Mouse (Mus musculus) spleen, adult 2 months (tissue): Measurements from ENCODE around the gene Epha8. TPM values are rescaled to one million over a fixed set of nuclear protein-coding genes. Genes with fewer than 3 reads are reported as not detected.

Experiments used
- DNase-seq, 2 experiments: peaks; one replicate each; pipeline versions ENCODE4 v3.0.0 to v3.0.0-alpha.2; 2012 to 2021; ENCODE audit warnings: low spot score in 2 of 2, low read depth in 1 of 2
- H3K27ac ChIP-seq: fragments of 200-500 bp; 2 replicates; pipeline ENCODE4 v1.5.1; 2012; ENCODE audit warnings: low read length, inconsistent platforms; ENCODE audit not compliant: insufficient read depth
- H3K27me3 ChIP-seq: fragments of 200-500 bp; 2 replicates; pipeline ENCODE4 v1.6.1; 2012; ENCODE audit warnings: mild to moderate bottlenecking, moderate library complexity, low read length, inconsistent platforms; ENCODE audit not compliant: control insufficient read depth, insufficient read depth
- H3K36me3 ChIP-seq: fragments of 200-500 bp; 2 replicates; pipeline ENCODE4 v1.6.1; 2012; ENCODE audit warnings: mild to moderate bottlenecking, low read length, inconsistent platforms; ENCODE audit not compliant: control insufficient read depth, insufficient read depth
- H3K4me1 ChIP-seq: fragments of 200-500 bp; 2 replicates; pipeline ENCODE4 v1.6.1; 2011; ENCODE audit warnings: inconsistent platforms; ENCODE audit not compliant: control insufficient read depth, insufficient read depth, insufficient read length
- H3K4me3 ChIP-seq: fragments of 200-500 bp; 2 replicates; pipeline ENCODE4 v1.5.1; 2011; ENCODE audit warnings: mild to moderate bottlenecking, inconsistent platforms; ENCODE audit not compliant: insufficient read depth, insufficient read length; ENCODE audit errors: extremely low read depth
- CTCF ChIP-seq: fragments of 200-500 bp; IDR thresholded peaks from 2 replicates; pipeline ENCODE4 v1.5.1; 2011; ENCODE audit warnings: mild to moderate bottlenecking, inconsistent platforms; ENCODE audit not compliant: insufficient read depth, insufficient read length, insufficient replicate concordance; ENCODE audit errors: extremely low read depth
- POLR2A ChIP-seq: fragments of 200-500 bp; IDR thresholded peaks from 2 replicates; pipeline ENCODE4 v1.6.1; 2011; ENCODE audit warnings: low read depth, low read length, inconsistent platforms
- WGBS: fragments of 180-500 bp; shearing (Covaris S2); methylation state at CpG from one replicate; pipeline ENCODE4 v1.1.7; 2018; 5-methylcytosine and 5-hydroxymethylcytosine counted together
- polyA plus RNA-seq: library from polyadenylated mRNA; depleted of rRNA; stranded (reverse); fragments of >200 nt; gene quantifications from 2 replicates; pipeline ENCODE4 v1.2.3, GENCODE M21; 2012; rRNA removed

Epha8 gene
- polyA plus RNA-seq, result 0.40 and 0.46 TPM in 2 replicates

GRCm38 (mm10) chr4:136956751-136957446 is at the start of gene Epha8:
TSS of gene Epha8 (minus strand) at chr4:136956816.
- Histone ChIP-seq H3K4me3 (no peak within 1 kb of the TSS), H3K27me3 (peaks cover 13% of the 10 kb centered on the region), H3K4me1 (no peaks in the 10 kb centered on the region), H3K36me3 (no peaks in the 10 kb centered on the region), H3K27ac (no peak within 1 kb of the TSS)
- no peak for DNase-seq
- TF ChIP-seq POLR2A, result no peak
- no peak for TF ChIP-seq CTCF
- WGBS, result 9% methylated on average over 75 of the region's 75 CpGs

- DNase-seq, result no peak
- WGBS, result 84% methylated on average over 3 of the region's 3 CpGs
- no peak overlapping the region for H3K4me3 ChIP-seq
- no peak for TF ChIP-seq CTCF
- no peak for TF ChIP-seq POLR2A
- no peak overlapping the region for H3K27ac ChIP-seq
- no peaks in the 10 kb centered on the region for H3K27me3 ChIP-seq
- peaks cover 19% of the 10 kb centered on the region for H3K36me3 ChIP-seq
- no peaks in the 10 kb centered on the region for H3K4me1 ChIP-seq
Observed at GRCm38 (mm10) chr4:137001825-137002224, 45.2 kb upstream of the Epha8 start.

GRCm38 (mm10) chr4:137001020-137001419 is 44.4 kb upstream of the Epha8 start:
- Histone ChIP-seq H3K4me3 (no peak overlapping the region), H3K27me3 (no peaks in the 10 kb centered on the region), H3K27ac (no peak overlapping the region), H3K4me1 (no peaks in the 10 kb centered on the region), H3K36me3 (peaks cover 19% of the 10 kb centered on the region)
- no peak for DNase-seq
- no peak for TF ChIP-seq POLR2A
- no peak for TF ChIP-seq CTCF
- WGBS, result 97% methylated on average over 7 of the region's 7 CpGs

- H3K36me3 ChIP-seq, result peaks cover 32% of the 10 kb centered on the region
- 86% methylated on average over 7 of the region's 7 CpGs for WGBS
- no peak overlapping the region for H3K4me3 ChIP-seq
- H3K27ac ChIP-seq, result no peak overlapping the region
- TF ChIP-seq CTCF, result no peak
- no peak for TF ChIP-seq POLR2A
- no peaks in the 10 kb centered on the region for H3K27me3 ChIP-seq
- H3K4me1 ChIP-seq, result no peaks in the 10 kb centered on the region
- DNase-seq, result no peak
Observed at GRCm38 (mm10) chr4:136998371-136998770, 41.8 kb upstream of the Epha8 start.

- TF ChIP-seq POLR2A (no peak), CTCF (no peak)
- Histone ChIP-seq H3K4me1 (no peaks in the 10 kb centered on the region), H3K36me3 (peaks cover 32% of the 10 kb centered on the region), H3K27ac (no peak overlapping the region), H3K4me3 (no peak overlapping the region), H3K27me3 (no peaks in the 10 kb centered on the region)
- WGBS, result 94% methylated on average over 12 of the region's 12 CpGs
- no peak for DNase-seq
Observed at GRCm38 (mm10) chr4:136997723-136998345, 41.2 kb upstream of the Epha8 start.

- H3K36me3 ChIP-seq, result peaks cover 32% of the 10 kb centered on the region
Observed at GRCm38 (mm10) chr4:136996933-136997332, 40.3 kb upstream of the Epha8 start.

GRCm38 (mm10) chr4:136995361-136995760 is 38.7 kb upstream of the Epha8 start:
- DNase-seq, result no peak
- TF ChIP-seq POLR2A (no peak), CTCF (no peak)
- H3K4me3 ChIP-seq, result no peak overlapping the region
- H3K27ac ChIP-seq, result no peak overlapping the region
- 85% methylated on average over 14 of the region's 14 CpGs for WGBS
- no peaks in the 10 kb centered on the region for H3K4me1 ChIP-seq
- peaks cover 36% of the 10 kb centered on the region for H3K36me3 ChIP-seq
- H3K27me3 ChIP-seq, result no peaks in the 10 kb centered on the region

More at GRCm38 (mm10) chr4:136996933-136997332, 40.3 kb upstream of the Epha8 start:
- Histone ChIP-seq H3K27ac (no peak overlapping the region), H3K4me1 (no peaks in the 10 kb centered on the region), H3K27me3 (no peaks in the 10 kb centered on the region), H3K4me3 (no peak overlapping the region)
- TF ChIP-seq CTCF (no peak), POLR2A (no peak)
- WGBS, result 91% methylated on average over 7 of the region's 7 CpGs
- no peak for DNase-seq
